Mouse (Mus musculus) heart, embryonic 16.5 days (tissue): ENCODE measurements at regions not wholly inside any gene's neighbourhood (a gene's known extent, or its start where the extent isn't known, plus 50 kb on each side); places are given as distances from the start of the nearest gene placed in this dataset.
"Not testable (repeated sequence)": the region's sequence is repeated elsewhere in the genome, so short reads cannot be mapped to it uniquely, and the experiment has no call there.

Source experiments
- ATAC-seq: fragments of 200-750 bp; cut with Nextera tagmentation; replicated peaks from 2 replicates; pipeline ENCODE4 v1.8.0; 2017; ENCODE audit warnings: moderate number of reproducible peaks; ENCODE audit not compliant: insufficient read depth, low FRiP score; ENCODE audit errors: extremely low read depth
- H3K27ac ChIP-seq: fragments of 300-500 bp; sonication (generic); 2 replicates; pipeline ENCODE4 v1.5.1; 2014; ENCODE audit warnings: mild to moderate bottlenecking, low read length, control low read depth, moderate library complexity
- H3K27me3 ChIP-seq: fragments of 300-500 bp; sonication (generic); 2 replicates; pipeline ENCODE4 v1.6.1; 2014; ENCODE audit warnings: low read length, mixed read lengths; ENCODE audit not compliant: control insufficient read depth, insufficient read depth
- H3K36me3 ChIP-seq: fragments of 300-500 bp; sonication (generic); 2 replicates; pipeline ENCODE4 v1.6.1; 2014; ENCODE audit not compliant: control insufficient read depth, insufficient read depth
- H3K4me1 ChIP-seq: fragments of 300-500 bp; sonication (generic); 2 replicates; pipeline ENCODE4 v1.6.1; 2014; ENCODE audit warnings: low read length, mixed read lengths; ENCODE audit not compliant: control insufficient read depth, insufficient read depth
- H3K4me2 ChIP-seq: fragments of 300-500 bp; sonication (generic); 2 replicates; pipeline ENCODE4 v1.6.1; 2014; ENCODE audit warnings: low read depth, mild to moderate bottlenecking, control low read depth, low read length
- H3K4me3 ChIP-seq: fragments of 300-500 bp; sonication (generic); 2 replicates; pipeline ENCODE4 v1.5.1; 2014; ENCODE audit warnings: mild to moderate bottlenecking, control low read depth, low read length
- H3K9ac ChIP-seq: fragments of 300-500 bp; sonication (generic); 2 replicates; pipeline ENCODE4 v1.6.1; 2014; ENCODE audit warnings: low read length, control low read depth
- H3K9me3 ChIP-seq: fragments of 300-500 bp; sonication (generic); replicated peaks from 2 replicates; pipeline ENCODE4 v1.6.1; 2016; ENCODE audit warnings: low read length; ENCODE audit not compliant: control insufficient read depth
- WGBS: fragments of 180-500 bp; shearing (Covaris S2); extraction: QIAGEN DNeasy Blood & Tissue Kit; methylation state at CpG from one replicate; pipeline ENCODE4 v1.1.7; 2014; 5-methylcytosine and 5-hydroxymethylcytosine counted together

DNA sequence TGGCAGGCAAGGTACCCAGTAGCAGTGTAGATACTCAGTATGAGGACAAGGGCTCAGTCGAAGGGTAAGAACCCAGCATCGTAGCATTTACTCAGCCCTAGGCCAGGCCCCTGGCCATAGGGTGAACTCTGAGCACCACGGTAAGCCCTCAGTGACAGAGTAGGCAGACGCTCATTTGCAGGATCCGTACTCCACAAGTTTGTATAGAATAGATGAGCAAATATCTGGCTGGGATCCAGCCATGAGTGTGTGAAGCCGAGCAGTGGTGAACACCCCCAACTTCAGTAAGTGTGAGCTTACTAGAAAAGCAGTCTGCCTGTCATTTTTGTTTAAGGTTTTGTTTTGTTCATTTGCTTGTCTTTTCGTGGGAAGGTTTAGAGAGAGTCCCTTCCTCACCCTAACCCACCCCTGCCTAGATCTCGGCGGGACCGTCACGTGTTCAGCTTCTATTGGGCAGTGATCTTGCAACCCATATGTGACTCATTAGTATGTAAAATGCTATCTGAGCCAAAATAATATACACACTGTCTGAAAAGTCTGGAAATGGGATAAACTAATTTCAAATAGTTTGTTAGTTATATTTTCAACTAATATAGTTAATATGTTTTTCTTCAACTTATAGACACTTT is 76.3 kb downstream of the Gm5447 start:
- no peaks in the 10 kb centered on the region for H3K27me3 ChIP-seq
- H3K4me1 ChIP-seq, result peaks cover 3% of the 10 kb centered on the region
- H3K9ac ChIP-seq, result no peak overlapping the region
- ATAC-seq, result no peak
- no peaks in the 10 kb centered on the region for H3K9me3 ChIP-seq
- WGBS, result 75% methylated on average over 11 of the region's 11 CpGs
- H3K4me3 ChIP-seq, result no peak overlapping the region
- H3K27ac ChIP-seq, result no peak overlapping the region
- H3K4me2 ChIP-seq, result no peak overlapping the region
- no peaks in the 10 kb centered on the region for H3K36me3 ChIP-seq

DNA sequence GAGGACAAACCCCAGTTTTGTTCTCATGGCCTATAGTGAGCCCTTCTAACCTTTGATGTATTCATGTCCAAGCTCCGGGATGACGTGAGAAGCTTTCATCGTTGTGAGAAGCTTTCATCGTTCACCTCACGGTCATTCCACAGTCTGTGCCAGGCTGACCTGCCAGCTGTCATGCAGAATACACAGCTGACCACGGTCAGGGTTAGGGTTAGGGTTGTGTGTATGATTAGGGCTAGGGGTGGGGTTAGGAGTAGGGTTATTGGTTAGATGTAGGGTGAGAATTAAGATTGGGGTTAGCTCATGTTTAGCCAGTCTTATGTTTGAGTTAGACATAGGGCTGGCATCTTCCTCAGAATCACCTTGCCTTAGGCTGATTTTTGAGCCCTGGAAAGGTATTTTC is 77.6 kb downstream of the Gm5447 start:
- not testable (repeated sequence) for H3K27me3 ChIP-seq, H3K36me3 ChIP-seq, ATAC-seq, H3K4me2 ChIP-seq, H3K9me3 ChIP-seq, H3K4me1 ChIP-seq, H3K9ac ChIP-seq, H3K27ac ChIP-seq, H3K4me3 ChIP-seq
- no CpG with 5 or more reads among the region's 6 CpGs for WGBS

DNA sequence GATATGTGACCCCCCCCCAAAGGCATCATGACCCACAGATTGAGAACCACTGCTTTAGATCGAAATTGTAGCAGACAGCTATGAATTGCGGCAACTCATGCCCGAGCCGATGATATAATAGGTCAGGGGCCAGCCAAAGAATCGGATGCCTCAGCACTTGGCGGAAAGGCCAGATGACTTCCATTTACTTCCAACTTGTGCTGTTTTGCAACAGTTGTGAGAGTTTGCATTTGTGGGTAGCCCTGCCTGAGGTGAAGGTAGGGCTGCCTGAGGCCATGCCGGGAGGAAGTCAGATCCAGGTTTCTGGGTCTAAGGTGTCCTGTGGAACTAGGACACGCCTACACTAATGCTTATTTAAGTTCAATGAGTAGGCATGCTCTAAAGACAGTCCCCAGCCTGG is 80.4 kb downstream of the Gm5447 start:
- no peaks in the 10 kb centered on the region for H3K36me3 ChIP-seq
- H3K9me3 ChIP-seq, result no peaks in the 10 kb centered on the region
- no peak for ATAC-seq
- no peak overlapping the region for H3K4me3 ChIP-seq
- no peak overlapping the region for H3K4me2 ChIP-seq
- peaks cover 3% of the 10 kb centered on the region for H3K4me1 ChIP-seq
- H3K27me3 ChIP-seq, result no peaks in the 10 kb centered on the region
- WGBS, result 84% methylated on average over 8 of the region's 8 CpGs
- H3K27ac ChIP-seq, result no peak overlapping the region
- no peak overlapping the region for H3K9ac ChIP-seq

- 74% methylated on average over 5 of the region's 5 CpGs for WGBS
Measured at GRCm38 (mm10) chr13:31055376-31056083, 81.5 kb downstream of the Gm5447 start.

DNA sequence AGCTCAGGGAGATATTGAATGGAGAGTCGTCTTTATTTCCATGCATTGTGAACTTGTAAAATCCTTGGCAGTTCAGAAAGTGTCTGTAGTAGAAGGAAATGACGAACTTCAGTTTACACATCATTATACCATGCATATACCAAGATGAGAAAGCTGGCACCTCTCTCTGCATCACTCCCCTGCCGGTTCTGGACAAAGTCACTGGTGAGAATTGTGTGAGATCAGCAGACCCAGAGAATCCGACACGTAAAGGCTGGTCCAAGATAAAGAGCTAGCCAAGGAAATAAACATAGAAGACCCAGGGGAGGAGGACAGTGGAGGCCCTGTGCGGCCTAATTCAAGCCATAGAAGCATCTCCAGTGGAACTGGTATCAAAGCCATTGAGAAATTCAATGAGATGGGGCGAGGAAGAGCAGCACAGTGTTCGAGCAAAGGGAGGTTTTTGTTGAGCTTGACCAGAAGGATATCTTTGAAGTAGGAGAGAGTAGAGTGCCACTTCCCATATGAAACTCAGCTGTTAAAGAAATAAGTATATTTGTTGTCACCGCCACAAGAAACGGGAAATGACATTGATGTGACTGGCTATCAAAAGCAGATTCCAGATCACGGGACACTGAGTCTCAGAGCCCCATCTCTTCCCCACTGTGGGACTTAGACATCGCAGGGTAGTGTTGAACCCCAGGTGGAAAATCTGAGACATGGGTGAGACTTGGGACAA is 82.3 kb downstream of the Gm5447 start:
- Histone ChIP-seq H3K9me3 (no peaks in the 10 kb centered on the region), H3K9ac (no peak overlapping the region), H3K27ac (no peak overlapping the region), H3K27me3 (no peaks in the 10 kb centered on the region), H3K4me3 (no peak overlapping the region), H3K4me2 (no peak overlapping the region), H3K4me1 (peaks cover 3% of the 10 kb centered on the region), H3K36me3 (no peaks in the 10 kb centered on the region)
- no peak for ATAC-seq
- 76% methylated on average over 12 of the region's 12 CpGs for WGBS

More at GRCm38 (mm10) chr13:31055376-31056083, 81.5 kb downstream of the Gm5447 start:
- Histone ChIP-seq H3K4me3 (no peak overlapping the region), H3K9ac (no peak overlapping the region), H3K27me3 (no peaks in the 10 kb centered on the region), H3K27ac (no peak overlapping the region), H3K4me2 (no peak overlapping the region), H3K4me1 (peaks cover 3% of the 10 kb centered on the region), H3K36me3 (no peaks in the 10 kb centered on the region), H3K9me3 (no peaks in the 10 kb centered on the region)
- ATAC-seq, result no peak

DNA sequence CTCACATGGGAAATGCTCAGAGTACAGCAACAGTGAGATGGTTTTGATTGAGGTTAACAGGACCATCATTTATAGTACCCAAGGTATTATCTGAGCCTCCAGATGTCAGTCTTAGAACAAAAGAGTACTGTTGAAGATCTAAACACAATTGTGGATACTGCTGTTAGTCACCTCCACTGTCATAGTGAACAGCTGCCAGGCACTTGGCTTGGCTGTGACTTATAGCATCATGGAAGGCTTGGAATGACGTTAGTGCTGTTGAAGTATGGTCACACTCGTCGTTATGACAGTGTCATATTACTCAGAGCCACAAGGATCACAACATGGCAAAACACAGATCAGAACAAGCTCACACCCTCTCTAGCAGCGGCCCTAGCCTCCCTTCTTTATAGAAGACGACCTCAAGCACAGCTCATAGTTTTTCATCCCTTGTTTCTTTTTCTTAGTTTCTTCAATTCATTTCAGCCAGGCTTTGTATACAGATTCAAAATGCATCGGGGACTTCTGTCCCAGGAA is 87.0 kb downstream of the Gm5447 start:
- Histone ChIP-seq H3K4me1 (no peaks in the 10 kb centered on the region), H3K4me3 (no peak overlapping the region), H3K27ac (no peak overlapping the region), H3K36me3 (no peaks in the 10 kb centered on the region), H3K27me3 (no peaks in the 10 kb centered on the region), H3K4me2 (no peak overlapping the region), H3K9ac (no peak overlapping the region), H3K9me3 (no peaks in the 10 kb centered on the region; the same call in 1 of the 2 replicates)
- ATAC-seq, result no peak
- WGBS, result 62% methylated on average over 6 of the region's 6 CpGs

- Histone ChIP-seq H3K27ac (no peak overlapping the region), H3K27me3 (no peaks in the 10 kb centered on the region), H3K36me3 (no peaks in the 10 kb centered on the region), H3K9ac (no peak overlapping the region), H3K9me3 (no peaks in the 10 kb centered on the region; the same call in 1 of the 2 replicates), H3K4me1 (no peaks in the 10 kb centered on the region), H3K4me2 (no peak overlapping the region), H3K4me3 (no peak overlapping the region)
- ATAC-seq, result no peak
- 66% methylated on average over 2 of the region's 2 CpGs for WGBS
Measured at GRCm38 (mm10) chr13:31068343-31068742, 94.3 kb downstream of the Gm5447 start.

GRCm38 (mm10) chr13:31076541-31076940 is 102.5 kb downstream of the Gm5447 start:
- no peak for ATAC-seq
- Histone ChIP-seq H3K9me3 (no peaks in the 10 kb centered on the region), H3K36me3 (no peaks in the 10 kb centered on the region), H3K9ac (no peak overlapping the region), H3K4me1 (no peaks in the 10 kb centered on the region), H3K27ac (no peak overlapping the region), H3K4me2 (no peak overlapping the region), H3K4me3 (no peak overlapping the region), H3K27me3 (peaks cover 20% of the 10 kb centered on the region)
- WGBS, result 36% methylated on average over 5 of the region's 5 CpGs

GRCm38 (mm10) chr13:31078751-31079150 is 104.7 kb downstream of the Gm5447 start:
- H3K27me3 ChIP-seq, result peaks cover 24% of the 10 kb centered on the region
- H3K9me3 ChIP-seq, result no peaks in the 10 kb centered on the region
- H3K9ac ChIP-seq, result no peak overlapping the region
- no peak overlapping the region for H3K4me3 ChIP-seq
- no peak overlapping the region for H3K4me2 ChIP-seq
- 72% methylated on average over 3 of the region's 3 CpGs for WGBS
- no peaks in the 10 kb centered on the region for H3K36me3 ChIP-seq
- no peak for ATAC-seq
- no peaks in the 10 kb centered on the region for H3K4me1 ChIP-seq
- H3K27ac ChIP-seq, result no peak overlapping the region
